Mouse (Mus musculus) kidney, postnatal 0 days (tissue): Measurements from ENCODE around the gene Tspo. TPM values are rescaled to one million over a fixed set of nuclear protein-coding genes. Genes with fewer than 3 reads are reported as not detected.
A peak's percentile ranks its signal among the peaks of the same experiment; 100 is the strongest.

Source experiments
- ATAC-seq: fragments of 200-750 bp; cut with Nextera tagmentation; replicated peaks from 2 replicates; pipeline ENCODE4 v1.8.0; 2017; ENCODE audit warnings: low read depth, moderate number of reproducible peaks, moderate TSS enrichment, moderate library complexity; ENCODE audit not compliant: low FRiP score
- DNase-seq: peaks from one replicate; pipeline ENCODE4 v3.0.0-alpha.2; 2016; ENCODE audit warnings: low spot score
- H3K27ac ChIP-seq: fragments of 300-500 bp; sonication (generic); 2 replicates; pipeline ENCODE4 v1.5.1; 2014; ENCODE audit warnings: mild to moderate bottlenecking
- H3K27me3 ChIP-seq: fragments of 300-500 bp; sonication (generic); 2 replicates; pipeline ENCODE4 v1.6.1; 2014; ENCODE audit warnings: low read length, mixed read lengths; ENCODE audit not compliant: insufficient read depth
- H3K36me3 ChIP-seq: fragments of 300-500 bp; sonication (generic); 2 replicates; pipeline ENCODE4 v1.6.1; 2014; ENCODE audit warnings: low read length, mixed read lengths; ENCODE audit not compliant: insufficient read depth
- H3K4me1 ChIP-seq: fragments of 300-500 bp; sonication (generic); replicated peaks from 2 replicates; pipeline ENCODE4 v1.6.1; 2014; ENCODE audit warnings: antibody characterized with exemption, low read length, mixed read lengths; ENCODE audit not compliant: insufficient read depth
- H3K4me2 ChIP-seq: fragments of 300-500 bp; sonication (generic); 2 replicates; pipeline ENCODE4 v1.6.1; 2014; ENCODE audit warnings: mild to moderate bottlenecking, low read length, moderate library complexity, mixed read lengths
- H3K4me3 ChIP-seq: fragments of 300-500 bp; sonication (generic); replicated peaks from 2 replicates; pipeline ENCODE4 v1.5.1; 2014; ENCODE audit warnings: low read depth, low read length
- H3K9ac ChIP-seq: fragments of 300-500 bp; sonication (generic); 2 replicates; pipeline ENCODE4 v1.6.1; 2014; ENCODE audit warnings: low read depth, low read length
- H3K9me3 ChIP-seq: fragments of 300-500 bp; sonication (generic); replicated peaks from 2 replicates; pipeline ENCODE4 v1.6.1; 2016; ENCODE audit warnings: low read length, inconsistent platforms, mixed read lengths
- CTCF ChIP-seq: IDR thresholded peaks from 2 replicates; pipeline ENCODE4 v1.5.1; 2016; ENCODE audit warnings: antibody characterized with exemption, low read depth, mild to moderate bottlenecking, moderate library complexity
- WGBS: fragments of 180-500 bp; shearing (Covaris S2); extraction: QIAGEN DNeasy Blood & Tissue Kit; methylation state at CpG from one replicate; pipeline ENCODE4 v1.1.7; 2014; 5-methylcytosine and 5-hydroxymethylcytosine counted together
- polyA plus RNA-seq: library from polyadenylated mRNA; unstranded; fragments of >200 nt; fragmentation: Nextera tagmentation; extraction: Ambion mirVana; gene quantifications from 2 replicates; pipeline ENCODE4 v1.2.1, GENCODE M21; 2015

The Tspo gene
- polyA plus RNA-seq, 1 experiment from 2014 or later: 169 TPM

DNA sequence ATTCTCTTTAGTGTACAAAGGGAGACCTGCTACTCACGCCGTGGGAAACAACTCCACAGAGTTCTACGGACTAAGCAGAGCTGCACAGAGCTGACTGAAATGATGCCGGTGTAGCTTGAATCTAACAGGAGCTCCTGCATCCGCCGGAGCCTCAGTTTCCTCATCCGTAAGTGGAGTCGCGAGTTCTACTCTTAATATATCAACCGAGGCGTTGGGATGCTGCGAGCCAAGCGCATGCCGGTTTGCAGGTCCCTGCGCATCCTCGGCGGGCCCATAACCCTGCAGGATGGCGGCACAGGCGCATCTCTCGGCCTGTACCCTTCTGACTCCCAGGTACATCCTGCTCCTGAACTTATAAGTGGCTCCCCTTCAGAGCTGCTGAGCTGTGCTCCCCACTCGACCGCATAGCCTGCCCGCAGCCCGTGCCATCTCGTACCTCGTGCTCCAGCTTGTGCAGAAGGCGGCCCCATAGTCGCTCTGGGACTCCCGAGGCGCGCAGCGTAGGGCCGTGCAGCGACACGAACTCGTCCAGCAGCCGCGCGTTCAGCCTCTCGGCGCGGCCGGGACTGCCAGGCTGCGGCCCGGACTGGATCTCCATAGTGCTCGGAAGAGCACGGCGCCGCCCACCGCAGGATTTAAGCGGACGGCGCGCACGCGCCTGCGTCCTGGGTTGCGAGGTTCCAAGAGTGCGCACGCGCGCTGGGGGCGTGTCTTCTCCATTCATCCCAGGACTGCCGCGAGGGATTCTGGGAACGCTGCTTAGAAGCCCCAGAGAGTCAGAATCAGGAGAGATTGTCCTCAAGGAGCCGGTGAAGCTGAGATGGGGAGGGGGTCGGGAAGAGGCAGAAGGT, 31.3 kb downstream of the Tspo start, which contains the start of gene Ttll12:
Gene Ttll12 (minus strand): TSS at position 645 of the 851 bp plus-strand sequence.
- H3K27me3 ChIP-seq: no peaks in the 10 kb centered on the region
- no peak within 1 kb of the TSS for H3K27ac ChIP-seq
- TF ChIP-seq CTCF: peak; percentile 12; the same call in 1 of the 2 replicates
- peak within 1 kb of the TSS; percentile 57 for H3K4me2 ChIP-seq
- H3K9me3 ChIP-seq: no peaks in the 10 kb centered on the region
- H3K4me3 ChIP-seq: peak within 1 kb of the TSS; percentile 58
- ATAC-seq: peak; percentile 90
- peak within 1 kb of the TSS; percentile 63 for H3K9ac ChIP-seq
- WGBS: under 1% methylated on average over 68 of the region's 68 CpGs
- H3K36me3 ChIP-seq: peaks cover 4% of the 10 kb centered on the region; the same call in 1 of the 2 replicates
- peak; percentile 98 for DNase-seq
- peaks cover 12% of the 10 kb centered on the region for H3K4me1 ChIP-seq

DNA sequence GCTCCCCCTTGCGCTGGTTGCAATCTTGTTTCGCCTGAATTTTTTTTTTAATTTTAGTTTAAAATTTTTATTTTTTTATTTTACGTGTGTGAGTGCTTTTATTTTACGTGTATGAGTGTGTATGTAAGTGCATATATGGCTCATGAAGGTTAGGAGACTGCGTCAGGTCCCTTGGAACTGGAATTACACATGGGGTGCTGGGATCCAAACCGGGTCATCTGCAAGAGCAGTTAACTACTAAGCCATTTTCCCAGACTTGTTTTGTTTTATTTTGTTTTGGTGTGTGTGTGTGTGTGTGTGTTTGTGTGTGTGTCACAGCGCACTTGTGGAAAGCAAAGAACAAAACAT, 31.9 kb downstream of the Tspo start:
- Histone ChIP-seq H3K4me3 (peak overlapping the region; percentile 58), H3K9ac (peak overlapping the region; percentile 63; the same call in 1 of the 2 replicates), H3K9me3 (no peaks in the 10 kb centered on the region), H3K27ac (no peak overlapping the region), H3K4me2 (peak overlapping the region; percentile 57), H3K27me3 (no peaks in the 10 kb centered on the region), H3K4me1 (peaks cover 12% of the 10 kb centered on the region), H3K36me3 (peaks cover 4% of the 10 kb centered on the region; the same call in 1 of the 2 replicates)
- DNase-seq (no peak), ATAC-seq (no peak)
- TF ChIP-seq CTCF: no peak
- WGBS: 34% methylated on average over 7 of the region's 7 CpGs

DNA sequence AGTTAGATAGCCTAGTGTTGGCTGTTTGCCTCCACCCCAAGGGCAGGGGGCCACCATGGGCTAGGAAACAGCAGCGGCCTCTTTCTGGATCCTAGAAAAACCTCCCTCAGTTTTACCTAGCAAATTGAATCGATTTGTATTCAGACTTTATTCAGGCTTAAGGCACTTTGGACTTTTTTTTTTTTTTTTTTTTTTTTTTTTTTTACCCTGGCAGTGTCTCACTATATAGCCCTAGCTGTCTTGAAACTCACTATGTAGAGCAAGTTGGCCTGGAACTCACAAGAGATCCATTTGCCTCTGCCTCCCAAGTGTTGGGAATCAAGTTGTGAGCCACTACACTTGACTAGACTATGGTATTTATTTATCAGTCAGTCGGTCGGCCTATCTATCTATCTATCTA, 33.4 kb downstream of the Tspo start:
- H3K4me1 ChIP-seq: peaks cover 12% of the 10 kb centered on the region
- TF ChIP-seq CTCF: no peak
- DNase-seq: no peak

DNA sequence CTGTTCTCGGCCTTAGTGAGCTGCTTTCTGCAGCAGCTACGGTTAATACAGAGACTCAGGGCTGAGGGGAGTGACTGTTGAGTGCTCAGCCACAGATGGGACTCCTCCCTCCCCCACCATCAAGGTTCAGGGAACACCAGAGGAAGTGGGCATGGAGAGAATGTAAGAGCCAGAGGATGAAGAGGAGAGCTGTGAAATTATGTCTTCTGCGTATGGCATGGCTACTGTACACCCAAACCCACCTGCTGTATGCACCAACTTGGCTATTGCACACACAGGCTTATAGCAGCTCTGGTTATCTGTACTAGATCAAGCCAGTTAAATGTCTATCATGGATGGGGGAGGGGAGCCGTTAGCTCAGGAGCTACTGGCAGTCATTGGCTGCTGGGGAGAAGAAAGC, 37.8 kb downstream of the Tspo start:
- Histone ChIP-seq H3K36me3 (no peaks in the 10 kb centered on the region), H3K27ac (no peak overlapping the region), H3K4me2 (no peak overlapping the region), H3K4me3 (no peak overlapping the region), H3K9ac (no peak overlapping the region), H3K4me1 (no peaks in the 10 kb centered on the region), H3K9me3 (no peaks in the 10 kb centered on the region), H3K27me3 (no peaks in the 10 kb centered on the region)
- TF ChIP-seq CTCF: no peak
- ATAC-seq (no peak), DNase-seq (no peak)
- WGBS: 64% methylated on average over 4 of the region's 4 CpGs

More for the DNA sequence above, 33.4 kb downstream of the Tspo start:
- no peaks in the 10 kb centered on the region for H3K36me3 ChIP-seq
- no peaks in the 10 kb centered on the region for H3K27me3 ChIP-seq
- no peaks in the 10 kb centered on the region for H3K9me3 ChIP-seq
- no peak overlapping the region for H3K4me2 ChIP-seq
- no peak overlapping the region for H3K4me3 ChIP-seq
- 89% methylated on average over 4 of the region's 4 CpGs for WGBS
- H3K9ac ChIP-seq: no peak overlapping the region
- no peak for ATAC-seq
- no peak overlapping the region for H3K27ac ChIP-seq

DNA sequence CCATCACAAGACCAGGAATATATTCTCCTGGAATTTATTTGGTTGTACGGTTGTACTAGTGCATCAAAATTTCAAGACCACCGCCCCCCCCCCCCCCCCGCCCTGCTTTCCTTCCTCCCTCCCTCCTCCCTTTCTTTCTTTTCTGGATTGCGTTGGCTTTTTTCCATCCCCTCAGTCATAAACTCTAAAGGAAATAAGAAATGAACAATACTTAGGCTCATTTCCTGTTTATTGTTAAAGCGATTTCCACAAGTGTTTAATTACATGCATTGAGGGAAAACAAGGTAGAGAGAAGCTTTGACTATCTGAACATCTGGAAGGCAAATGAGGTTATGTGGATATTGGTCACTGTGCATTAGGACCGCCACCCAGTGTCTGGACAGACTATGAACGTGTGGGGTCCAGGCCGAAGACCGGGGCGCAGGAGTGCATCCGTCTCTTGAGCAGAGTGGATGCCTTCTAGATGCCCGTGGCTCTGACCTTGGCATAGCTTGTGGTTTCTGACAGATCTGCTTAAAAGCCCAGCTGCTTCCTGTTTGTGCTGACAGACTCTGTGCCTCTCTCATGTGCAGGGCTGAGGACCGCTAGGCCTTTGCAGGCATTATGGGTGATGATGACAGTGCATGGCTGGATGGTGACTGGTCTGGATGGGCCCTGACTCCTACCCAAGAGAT, 39.1 kb downstream of the Tspo start:
- no peaks in the 10 kb centered on the region for H3K36me3 ChIP-seq
- no peaks in the 10 kb centered on the region for H3K4me1 ChIP-seq
- H3K4me3 ChIP-seq: no peak overlapping the region
- TF ChIP-seq CTCF: no peak
- no peak overlapping the region for H3K9ac ChIP-seq
- H3K4me2 ChIP-seq: no peak overlapping the region
- WGBS: 64% methylated on average over 13 of the region's 13 CpGs
- ATAC-seq (no peak), DNase-seq (peak; percentile 45)
- no peaks in the 10 kb centered on the region for H3K9me3 ChIP-seq
- H3K27ac ChIP-seq: no peak overlapping the region
- no peaks in the 10 kb centered on the region for H3K27me3 ChIP-seq

DNA sequence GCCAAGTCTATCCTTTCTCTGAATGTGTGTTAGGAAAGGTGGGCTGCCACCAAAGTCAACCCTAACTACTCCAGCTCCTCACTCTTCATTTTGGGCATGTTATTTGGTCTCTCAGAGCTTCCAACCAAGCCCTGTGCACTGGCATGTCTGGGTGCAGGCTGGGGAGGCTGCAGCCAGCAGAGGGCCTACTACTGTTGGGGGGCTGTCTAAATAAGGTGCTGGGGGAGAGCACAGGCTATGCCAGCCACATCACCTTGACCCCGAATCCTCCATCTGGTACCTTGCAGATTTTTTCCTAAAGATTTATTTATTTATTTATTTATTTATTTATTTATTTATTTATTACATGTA, 39.6 kb downstream of the Tspo start:
- no peaks in the 10 kb centered on the region for H3K36me3 ChIP-seq
- no peak overlapping the region for H3K9ac ChIP-seq
- H3K4me3 ChIP-seq: no peak overlapping the region
- no peaks in the 10 kb centered on the region for H3K4me1 ChIP-seq
- no peaks in the 10 kb centered on the region for H3K9me3 ChIP-seq
- TF ChIP-seq CTCF: no peak
- no peak overlapping the region for H3K27ac ChIP-seq
- H3K4me2 ChIP-seq: no peak overlapping the region
- no peaks in the 10 kb centered on the region for H3K27me3 ChIP-seq
- 86% methylated on average over 1 of the region's 1 CpGs for WGBS
- no peak for DNase-seq
- ATAC-seq: no peak
